Mouse (Mus musculus): ENCODE measurements around the gene Mapk11. TPM values are rescaled to one million over a fixed set of nuclear protein-coding genes. Genes with fewer than 3 reads are reported as not detected.
A peak's percentile ranks its signal among the peaks of the same experiment; 100 is the strongest.

The Mapk11 gene
- polyA plus RNA-seq, 1 experiment = 2.7 TPM

DNA sequence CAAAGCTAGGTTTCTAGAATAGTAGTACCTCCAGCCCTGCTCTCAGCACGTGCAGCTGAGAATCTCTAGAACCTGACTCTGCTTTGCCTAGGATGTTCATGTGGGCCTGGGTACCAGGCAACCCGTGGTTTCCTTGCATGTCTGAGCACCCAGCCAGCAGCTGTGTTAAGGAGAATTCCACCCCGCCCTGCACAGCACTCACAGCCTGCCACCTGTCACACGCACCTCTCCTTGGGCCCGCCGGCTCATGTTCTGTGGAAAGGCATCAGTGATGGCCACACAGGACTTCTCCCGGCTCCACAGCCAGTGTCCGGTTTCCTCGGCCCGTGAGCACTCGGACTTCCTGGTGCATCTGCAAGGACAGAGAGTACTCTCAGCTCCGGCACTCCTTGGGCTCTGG is 16.1 kb upstream of the Mapk11 start:
- no peak for TF ChIP-seq POLR2A (IDR thresholded peaks at IDR 0.05; ENCODE audit: borderline replicate concordance, low read depth, low read length)
- no peak for TF ChIP-seq CTCF (IDR thresholded peaks at IDR 0.05; ENCODE audit: low read depth, low read length)

GRCm38 (mm10) chr15:89161397-89161796 is 12.0 kb upstream of the Mapk11 start:
- no peaks in the 10 kb centered on the region for H3K4me1 ChIP-seq (ENCODE audit: control insufficient read depth, insufficient read depth, low read length)
- no peak for TF ChIP-seq POLR2A (IDR thresholded peaks at IDR 0.05; ENCODE audit: borderline replicate concordance, low read depth, low read length)
- no peak for TF ChIP-seq CTCF (IDR thresholded peaks at IDR 0.05; ENCODE audit: low read depth, low read length)
- H3K4me3 ChIP-seq (ENCODE audit: insufficient read depth, low read length) = no peak overlapping the region
- H3K27ac ChIP-seq (ENCODE audit: insufficient read depth, low read depth, low read length) = no peak overlapping the region

More for the DNA sequence above, 16.1 kb upstream of the Mapk11 start:
- Histone ChIP-seq H3K27ac (ENCODE audit: insufficient read depth, low read depth, low read length) (no peak overlapping the region), H3K4me1 (ENCODE audit: control insufficient read depth, insufficient read depth, low read length) (peaks cover 13% of the 10 kb centered on the region), H3K4me3 (ENCODE audit: insufficient read depth, low read length) (no peak overlapping the region)

DNA sequence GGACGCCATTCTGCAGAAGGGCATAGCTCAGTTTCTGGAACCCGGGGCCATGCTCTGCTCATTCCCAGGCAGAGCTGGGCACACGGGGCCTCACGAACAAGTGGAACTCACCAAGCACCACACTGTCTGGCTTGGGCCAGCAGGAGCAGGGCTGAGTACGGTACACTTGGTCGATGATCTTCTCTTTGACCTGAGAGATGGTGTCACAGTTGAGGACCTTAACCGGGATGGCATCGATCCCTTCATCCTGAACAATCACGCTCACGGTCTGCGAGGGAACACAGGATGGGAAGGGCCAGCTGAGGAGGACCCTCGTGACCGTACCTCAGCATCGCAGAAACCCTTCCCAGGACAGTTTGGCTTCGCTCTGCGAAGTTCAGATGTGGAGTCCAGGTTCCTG is 9.1 kb upstream of the Mapk11 start:
- Histone ChIP-seq H3K4me1 (ENCODE audit: control insufficient read depth, insufficient read depth, low read length) (no peaks in the 10 kb centered on the region), H3K4me3 (ENCODE audit: insufficient read depth, low read length) (no peak overlapping the region), H3K27ac (ENCODE audit: insufficient read depth, low read depth, low read length) (no peak overlapping the region)
- TF ChIP-seq POLR2A (IDR thresholded peaks at IDR 0.05; ENCODE audit: borderline replicate concordance, low read depth, low read length) (no peak), CTCF (IDR thresholded peaks at IDR 0.05; ENCODE audit: low read depth, low read length) (no peak)

- no peak for TF ChIP-seq POLR2A (IDR thresholded peaks at IDR 0.05; ENCODE audit: borderline replicate concordance, low read depth, low read length)
- TF ChIP-seq CTCF (IDR thresholded peaks at IDR 0.05; ENCODE audit: low read depth, low read length) = peak; percentile 36; the same call in 1 of the 2 replicates
- Histone ChIP-seq H3K4me3 (ENCODE audit: insufficient read depth, low read length) (no peak overlapping the region), H3K4me1 (ENCODE audit: control insufficient read depth, insufficient read depth, low read length) (no peaks in the 10 kb centered on the region), H3K27ac (ENCODE audit: insufficient read depth, low read depth, low read length) (no peak overlapping the region)
Observed at GRCm38 (mm10) chr15:89157954-89158353, 8.5 kb upstream of the Mapk11 start.

DNA sequence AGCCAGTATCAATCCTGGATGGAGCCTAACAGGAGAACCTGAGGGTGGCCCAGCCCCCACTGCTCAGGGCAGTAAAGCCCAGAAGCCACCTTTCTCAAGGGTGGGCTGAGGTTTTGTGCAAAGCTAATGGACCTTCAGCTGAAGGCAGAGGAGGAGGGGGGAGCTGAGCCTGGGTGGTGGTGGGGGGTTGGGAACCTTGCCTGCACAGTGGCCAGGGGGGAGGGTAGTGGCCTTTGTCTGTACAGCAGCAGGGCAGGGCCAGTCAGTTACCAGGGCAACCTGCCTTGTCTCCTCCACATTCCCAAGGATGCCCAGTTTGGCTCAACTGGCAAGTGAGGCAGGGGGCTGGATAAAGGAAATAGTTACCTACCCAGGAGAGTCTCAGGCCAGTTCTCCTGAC is 2.9 kb upstream of the Mapk11 start:
- TF ChIP-seq CTCF (IDR thresholded peaks at IDR 0.05; ENCODE audit: low read depth, low read length) (no peak), POLR2A (IDR thresholded peaks at IDR 0.05; ENCODE audit: borderline replicate concordance, low read depth, low read length) (no peak)
- Histone ChIP-seq H3K4me1 (ENCODE audit: control insufficient read depth, insufficient read depth, low read length) (peaks cover 8% of the 10 kb centered on the region), H3K27ac (ENCODE audit: insufficient read depth, low read depth, low read length) (no peak overlapping the region), H3K4me3 (ENCODE audit: insufficient read depth, low read length) (no peak overlapping the region)

GRCm38 (mm10) chr15:89150041-89150390 is 588 bp upstream of the Mapk11 start:
- Histone ChIP-seq H3K27ac (ENCODE audit: insufficient read depth, low read depth, low read length) (no peak overlapping the region), H3K4me3 (ENCODE audit: insufficient read depth, low read length) (peak overlapping the region; percentile 48)
- TF ChIP-seq POLR2A (IDR thresholded peaks at IDR 0.05; ENCODE audit: borderline replicate concordance, low read depth, low read length) (no peak), CTCF (IDR thresholded peaks at IDR 0.05; ENCODE audit: low read depth, low read length) (no peak)

DNA sequence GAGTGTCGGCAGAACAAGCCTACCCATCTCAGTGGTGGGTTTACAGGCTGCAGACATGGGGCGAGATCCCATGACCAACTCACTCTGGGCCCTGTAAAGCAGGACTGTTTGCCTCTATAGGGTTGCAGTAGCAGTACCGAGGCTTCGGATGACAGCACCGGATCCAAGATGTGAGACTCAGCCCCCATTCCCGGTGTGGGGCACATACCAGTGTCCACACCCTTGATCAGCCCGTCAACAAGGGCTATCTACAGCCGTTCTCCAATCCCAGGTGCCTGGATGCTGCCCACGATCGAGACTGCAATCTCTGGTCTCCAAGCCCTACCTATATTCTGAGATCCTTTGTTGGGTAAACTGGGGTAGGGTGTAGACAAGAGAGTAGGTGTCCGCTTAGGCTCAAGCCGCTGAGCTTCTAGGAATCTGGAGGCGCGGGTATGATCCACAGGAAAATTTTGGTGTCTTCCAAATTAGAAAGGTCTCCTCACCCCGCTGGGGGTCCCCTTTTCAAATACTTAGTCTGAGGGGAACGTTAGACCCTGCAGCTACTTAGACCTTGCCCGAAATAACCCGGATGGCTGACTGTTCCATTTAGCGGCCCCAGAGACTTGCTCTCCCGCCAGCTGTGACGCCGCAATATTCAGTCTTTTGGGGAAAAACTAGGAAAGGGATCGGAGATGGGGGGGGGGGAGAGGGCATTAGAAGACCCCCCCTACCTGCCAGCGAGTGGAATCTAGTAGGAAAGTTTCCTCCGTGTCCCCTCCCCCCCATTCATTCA is 745 bp downstream of the Mapk11 start:
- Histone ChIP-seq H3K4me1 (ENCODE audit: control insufficient read depth, insufficient read depth, low read length) (peaks cover 12% of the 10 kb centered on the region), H3K27ac (ENCODE audit: insufficient read depth, low read depth, low read length) (no peak overlapping the region), H3K4me3 (ENCODE audit: insufficient read depth, low read length) (peak overlapping the region; percentile 68)
- TF ChIP-seq CTCF (IDR thresholded peaks at IDR 0.05; ENCODE audit: low read depth, low read length) (no peak), POLR2A (IDR thresholded peaks at IDR 0.05; ENCODE audit: borderline replicate concordance, low read depth, low read length) (no peak)

More at GRCm38 (mm10) chr15:89150041-89150390, 588 bp upstream of the Mapk11 start:
- peaks cover 12% of the 10 kb centered on the region for H3K4me1 ChIP-seq (ENCODE audit: control insufficient read depth, insufficient read depth, low read length)

GRCm38 (mm10) chr15:89147895-89148294 is 1.5 kb downstream of the Mapk11 start:
- no peak overlapping the region for H3K4me3 ChIP-seq (ENCODE audit: insufficient read depth, low read length)
- H3K27ac ChIP-seq (ENCODE audit: insufficient read depth, low read depth, low read length) = no peak overlapping the region
- TF ChIP-seq CTCF (IDR thresholded peaks at IDR 0.05; ENCODE audit: low read depth, low read length) = no peak
- no peak for TF ChIP-seq POLR2A (IDR thresholded peaks at IDR 0.05; ENCODE audit: borderline replicate concordance, low read depth, low read length)
- H3K4me1 ChIP-seq (ENCODE audit: control insufficient read depth, insufficient read depth, low read length) = peaks cover 12% of the 10 kb centered on the region

- TF ChIP-seq CTCF (IDR thresholded peaks at IDR 0.05; ENCODE audit: low read depth, low read length) (no peak), POLR2A (IDR thresholded peaks at IDR 0.05; ENCODE audit: borderline replicate concordance, low read depth, low read length) (no peak)
- H3K27ac ChIP-seq (ENCODE audit: insufficient read depth, low read depth, low read length) = no peak overlapping the region
- peaks cover 12% of the 10 kb centered on the region for H3K4me1 ChIP-seq (ENCODE audit: control insufficient read depth, insufficient read depth, low read length)
- H3K4me3 ChIP-seq (ENCODE audit: insufficient read depth, low read length) = no peak overlapping the region
Observed at GRCm38 (mm10) chr15:89147456-89147855, 2.0 kb downstream of the Mapk11 start.

- no peak for TF ChIP-seq POLR2A (IDR thresholded peaks at IDR 0.05; ENCODE audit: borderline replicate concordance, low read depth, low read length)
- TF ChIP-seq CTCF (IDR thresholded peaks at IDR 0.05; ENCODE audit: low read depth, low read length) = no peak
- 0 out of 2 replicates have a peak overlapping the region, but pooled peaks have one; percentile 4 for H3K4me3 ChIP-seq (ENCODE audit: insufficient read depth, low read length)
- H3K4me1 ChIP-seq (ENCODE audit: control insufficient read depth, insufficient read depth, low read length) = peaks cover 12% of the 10 kb centered on the region
- H3K27ac ChIP-seq (ENCODE audit: insufficient read depth, low read depth, low read length) = no peak overlapping the region
Observed at GRCm38 (mm10) chr15:89147024-89147423, 2.4 kb downstream of the Mapk11 start.

Measured in bone marrow macrophage, adult 2 months (primary cell).